Mouse (Mus musculus): Measurements from ENCODE around the gene Slit2.

The Slit2 gene

DNA sequence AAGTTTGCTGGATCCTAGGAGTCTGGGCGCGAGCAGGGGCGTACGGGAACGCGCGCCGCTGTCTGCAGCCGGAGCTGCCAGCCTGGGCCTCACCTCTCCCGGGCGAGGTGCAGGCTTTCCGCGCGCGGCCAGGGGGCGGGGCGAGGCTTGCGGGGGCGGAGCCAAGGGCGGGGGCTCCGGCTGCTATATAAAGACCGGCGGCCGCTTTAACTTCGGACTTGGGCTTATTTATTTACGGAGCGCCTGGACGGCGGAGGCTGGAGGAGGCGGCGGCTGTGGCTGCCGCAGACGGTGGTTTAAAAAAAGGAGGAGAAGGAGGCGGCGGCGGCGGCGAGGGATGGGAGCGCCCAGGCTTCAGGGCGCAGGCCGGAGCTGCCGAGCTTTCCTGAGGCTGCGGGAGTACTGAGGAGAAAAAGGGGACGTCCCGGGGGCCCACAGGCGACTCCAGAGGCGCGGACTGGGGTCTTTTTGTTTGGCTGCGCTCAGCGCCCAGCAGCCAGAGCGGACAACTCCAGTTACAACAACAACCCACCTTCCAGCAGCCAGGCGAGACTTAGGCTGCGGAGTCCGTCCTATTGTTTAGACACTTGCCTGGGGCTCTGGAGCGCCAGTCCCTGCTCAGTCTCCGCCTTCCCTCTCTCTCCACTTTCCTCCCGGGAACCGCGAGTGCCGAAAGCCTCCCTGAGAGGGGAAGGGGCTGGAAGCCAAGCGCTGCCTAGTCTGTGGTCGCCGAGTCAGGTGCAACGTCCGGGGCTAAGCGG, at the start of gene Slit2:
Gene Slit2 (plus strand): TSS at position 198 of the 761 bp plus-strand sequence.
- DNase-seq = peak; percentile 82

- no peak for DNase-seq
Measured at GRCm38 (mm10) chr5:47938586-47939372, 44.2 kb upstream of the Slit2 start.

DNA sequence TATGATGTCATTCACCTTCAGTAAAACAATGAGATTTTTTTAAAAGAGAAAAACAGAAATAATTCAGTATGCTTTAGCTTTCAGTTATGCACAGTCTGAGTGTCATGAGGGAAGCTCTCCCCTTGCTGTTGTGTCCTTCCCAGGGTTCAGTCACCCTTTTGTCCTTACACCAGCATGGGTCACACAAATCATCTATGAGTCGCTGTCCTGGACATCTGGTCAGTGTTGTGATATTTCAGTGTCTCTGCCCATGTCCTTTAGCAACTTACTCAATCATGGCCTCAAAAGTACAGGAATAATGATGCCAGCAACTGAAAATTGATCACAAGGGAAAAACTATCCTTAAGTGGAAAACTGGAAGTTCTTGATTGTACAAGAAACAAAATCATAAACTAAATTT, 26.5 kb upstream of the Slit2 start:
- DNase-seq = no peak

DNA sequence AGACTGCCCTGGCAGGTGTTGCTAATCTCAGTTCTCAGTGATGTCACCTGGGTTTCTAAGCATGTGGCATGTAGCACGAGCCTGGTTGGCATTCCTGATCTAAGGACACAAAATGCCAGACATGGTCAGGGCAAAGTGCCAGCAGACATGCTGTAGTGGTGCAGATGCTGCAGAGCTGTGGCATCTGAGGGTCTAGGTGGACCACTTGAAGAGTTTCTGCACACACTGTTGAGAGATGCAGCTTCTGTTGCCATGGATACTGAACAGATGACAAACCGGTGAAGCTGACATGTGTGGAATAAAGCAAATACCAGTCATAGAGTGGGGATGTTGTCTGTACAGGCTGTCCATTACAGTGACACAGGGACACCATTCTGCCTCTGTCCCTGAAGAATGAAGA, 7.1 kb upstream of the Slit2 start:
- DNase-seq = no peak

DNA sequence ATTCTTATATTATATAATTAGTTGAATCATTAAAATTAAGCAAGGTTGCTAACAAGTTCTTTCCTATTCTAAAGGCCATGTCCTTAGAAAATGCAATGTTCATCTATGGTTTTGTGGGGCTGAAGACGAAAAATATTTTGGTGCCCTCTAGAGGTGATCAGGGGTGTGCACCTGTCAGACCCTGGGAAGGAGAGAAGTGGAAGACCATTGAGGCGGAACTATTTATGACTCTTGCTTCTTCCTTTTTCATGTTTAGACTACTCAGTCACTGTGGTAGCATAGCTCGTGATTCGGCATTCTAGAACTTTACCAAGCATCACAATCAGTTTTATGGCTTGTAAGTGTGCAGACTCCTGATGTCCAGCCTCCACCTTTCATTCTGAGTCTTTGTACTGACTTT, 3.6 kb upstream of the Slit2 start:
- DNase-seq = no peak

DNA sequence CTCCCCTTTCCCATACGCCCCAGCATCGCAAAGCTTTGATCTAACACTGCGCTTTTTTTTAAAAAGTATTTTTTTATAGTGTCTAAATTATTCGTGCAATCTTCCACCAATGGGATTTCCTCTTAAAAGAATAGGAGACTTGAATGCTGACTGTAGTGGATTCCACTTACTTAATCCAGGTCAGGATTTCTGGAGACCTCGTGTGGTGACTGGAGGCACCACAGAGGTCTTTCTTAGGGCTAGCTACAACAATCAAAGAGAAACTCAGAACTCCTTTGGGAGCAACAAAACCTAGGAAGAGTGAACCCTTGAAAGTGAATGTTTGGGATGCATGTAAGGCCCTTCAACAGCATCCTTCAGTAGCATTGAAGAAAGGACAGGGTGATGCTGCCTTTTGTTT, 2.5 kb upstream of the Slit2 start:
- DNase-seq = no peak

- DNase-seq = no peak
Measured at GRCm38 (mm10) chr5:47981951-47982350, 987 bp upstream of the Slit2 start.

DNA sequence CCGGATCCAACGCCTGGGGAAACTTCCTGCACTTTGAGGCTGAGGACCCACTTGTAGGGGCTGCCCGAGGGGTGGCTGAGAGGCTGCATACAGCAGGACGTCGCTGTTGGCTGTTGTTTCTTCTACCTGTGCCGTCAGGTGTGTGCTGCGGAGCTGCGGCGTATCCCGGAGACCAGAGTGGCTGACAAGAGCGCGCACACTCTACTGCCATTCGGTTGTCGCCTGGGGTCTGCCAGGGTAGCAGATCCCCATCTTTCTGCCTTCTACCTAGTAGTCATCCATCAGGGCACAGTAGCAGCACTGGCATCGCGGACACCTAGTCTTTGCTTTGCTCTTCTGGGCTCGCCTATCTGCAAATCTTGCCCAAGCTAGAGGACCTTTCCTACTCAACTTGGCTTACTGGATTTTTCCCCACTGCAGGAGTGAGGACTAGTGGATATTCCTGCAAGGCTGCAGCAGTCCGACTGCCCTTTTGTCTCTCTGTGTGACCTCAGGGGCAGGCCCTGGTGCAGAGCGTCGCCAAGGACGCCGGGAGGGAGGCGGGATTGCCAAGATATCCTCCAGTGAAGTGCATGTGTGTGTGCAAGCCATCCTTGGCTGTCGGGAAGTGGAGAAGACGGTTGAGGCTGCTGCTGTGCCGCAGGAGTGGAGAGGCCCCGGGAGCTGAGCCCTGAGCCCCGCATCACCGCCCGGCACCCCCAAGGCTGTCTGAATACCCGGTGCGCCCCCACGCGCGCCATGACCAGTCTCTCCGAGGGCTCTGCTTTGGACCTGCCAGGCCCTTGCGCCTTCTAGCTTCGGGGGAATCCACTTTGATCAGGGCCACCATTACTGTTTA, 1.0 kb downstream of the Slit2 start:
- DNase-seq = no peak

DNA sequence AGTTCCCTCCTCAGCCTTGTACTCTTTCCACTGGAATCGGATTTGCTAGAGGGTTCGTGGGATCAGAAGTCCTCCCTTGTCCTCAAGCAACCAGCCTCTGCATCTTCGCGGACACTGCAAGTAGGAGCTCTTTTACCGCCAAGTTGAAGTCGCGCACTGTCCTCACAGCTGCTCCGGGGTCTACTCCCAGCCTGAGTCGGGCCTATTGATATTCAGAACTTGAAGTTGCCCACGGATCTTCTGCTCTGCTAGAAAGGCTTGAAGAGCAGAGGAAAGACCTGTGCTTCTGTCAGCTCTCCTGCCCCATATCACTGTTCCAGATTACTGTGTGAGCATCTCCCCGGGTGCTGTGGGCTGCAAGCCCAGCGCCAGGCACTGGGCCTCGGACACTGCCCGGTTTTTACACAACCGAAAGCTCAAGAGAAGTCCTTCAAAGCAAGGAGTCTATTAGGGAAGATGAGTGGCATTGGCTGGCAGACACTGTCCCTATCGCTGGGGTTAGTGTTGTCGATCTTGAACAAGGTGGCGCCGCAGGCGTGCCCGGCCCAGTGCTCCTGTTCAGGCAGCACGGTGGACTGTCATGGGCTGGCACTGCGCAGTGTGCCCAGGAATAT, 1.8 kb downstream of the Slit2 start:
- no peak for DNase-seq

DNA sequence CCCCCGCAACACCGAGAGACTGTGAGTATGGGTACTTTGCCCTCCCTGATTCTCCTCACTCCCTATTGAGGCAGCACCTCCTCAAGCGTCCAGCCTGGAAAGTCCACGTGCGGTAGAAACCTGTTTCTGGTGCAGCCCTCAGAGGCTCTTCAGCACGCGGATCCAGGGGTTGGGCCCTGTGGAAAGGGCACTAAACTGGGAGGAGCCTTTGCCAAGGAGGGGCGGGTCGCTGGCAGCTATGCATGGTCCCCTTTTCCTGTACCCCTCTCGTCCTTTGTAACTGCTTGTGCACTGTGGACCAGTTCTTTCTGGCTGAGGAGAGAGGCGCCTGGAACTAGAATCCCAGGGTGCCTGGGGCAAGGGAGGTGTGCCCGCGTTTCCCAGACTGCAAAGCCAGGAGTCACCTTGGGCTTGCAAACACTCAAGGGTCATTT, 2.3 kb downstream of the Slit2 start:
- no peak for DNase-seq

- DNase-seq = no peak
Measured at GRCm38 (mm10) chr5:47985901-47986670, 3.1 kb downstream of the Slit2 start.

DNA sequence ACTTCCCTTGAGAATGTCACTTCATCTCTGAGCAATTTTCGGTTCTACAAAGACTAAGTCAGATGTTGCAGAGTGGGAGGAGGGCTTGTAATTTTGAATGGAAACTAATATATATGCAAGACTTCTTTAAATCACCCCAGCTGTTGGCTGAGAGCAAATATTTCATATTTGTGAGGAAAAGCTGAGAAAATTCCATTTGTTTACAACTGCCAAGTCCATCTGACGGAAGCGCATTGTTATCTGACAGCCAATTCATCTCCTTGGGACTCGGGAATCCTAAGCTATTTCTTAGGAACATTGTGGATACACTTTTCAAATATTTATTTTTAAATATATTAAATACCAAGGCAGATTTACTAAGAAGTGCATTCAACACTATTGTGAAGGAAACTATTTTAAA, 8.0 kb downstream of the Slit2 start:
- no peak for DNase-seq

DNA sequence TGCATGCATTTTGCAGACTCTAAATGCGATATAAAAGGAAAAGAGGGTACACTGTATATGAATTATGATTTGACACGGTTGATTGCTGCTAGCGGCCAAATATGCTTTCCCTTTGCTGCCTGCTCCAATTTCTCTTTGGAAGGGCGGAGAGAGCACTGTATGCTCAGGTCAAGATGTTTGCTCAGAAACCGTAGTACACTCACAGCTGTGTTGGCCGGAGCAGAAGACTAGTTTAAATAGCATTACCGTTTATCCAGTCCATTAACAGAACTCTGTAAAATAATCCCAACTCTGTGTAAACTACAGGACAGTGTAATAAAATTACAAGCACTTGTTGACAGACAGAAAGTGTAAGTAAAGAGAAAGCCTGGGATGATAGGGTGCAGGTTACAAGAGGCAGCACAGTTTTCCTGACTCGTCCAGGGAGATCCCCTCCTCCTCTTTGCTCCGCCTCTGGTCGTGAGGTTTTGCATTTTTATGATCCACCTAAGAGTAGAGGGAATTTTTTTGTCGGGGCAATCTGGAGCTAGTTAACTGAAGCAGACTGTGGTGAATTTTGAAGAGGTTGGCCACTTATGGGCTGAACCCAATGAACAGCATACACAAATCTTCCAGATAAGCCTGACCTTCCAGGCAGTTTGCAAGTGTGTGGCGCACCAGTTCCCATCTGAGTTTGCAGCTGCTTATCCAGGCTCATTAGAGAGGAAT, 20.9 kb downstream of the Slit2 start:
- no peak for DNase-seq

GRCm38 (mm10) chr5:48005533-48005932, 22.6 kb downstream of the Slit2 start:
- no peak for DNase-seq

DNA sequence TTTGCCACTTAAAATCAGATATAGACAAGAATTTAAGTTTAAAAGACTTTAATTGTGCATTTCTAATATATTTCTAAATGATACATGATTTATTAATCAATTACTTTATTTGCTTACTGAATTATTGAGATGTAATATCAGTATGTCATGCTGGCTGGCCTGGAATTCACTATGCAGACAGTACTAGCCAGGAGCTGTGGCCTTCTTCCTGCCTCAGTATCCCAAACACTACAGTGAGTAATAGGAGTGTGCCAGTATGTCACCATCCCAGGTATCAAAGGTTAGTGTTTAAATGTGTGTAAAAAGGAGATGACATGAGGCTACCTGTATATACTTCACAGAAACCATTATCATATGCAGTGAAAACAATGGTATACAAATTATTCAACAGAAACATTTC, 23.1 kb downstream of the Slit2 start:
- DNase-seq = no peak

DNA sequence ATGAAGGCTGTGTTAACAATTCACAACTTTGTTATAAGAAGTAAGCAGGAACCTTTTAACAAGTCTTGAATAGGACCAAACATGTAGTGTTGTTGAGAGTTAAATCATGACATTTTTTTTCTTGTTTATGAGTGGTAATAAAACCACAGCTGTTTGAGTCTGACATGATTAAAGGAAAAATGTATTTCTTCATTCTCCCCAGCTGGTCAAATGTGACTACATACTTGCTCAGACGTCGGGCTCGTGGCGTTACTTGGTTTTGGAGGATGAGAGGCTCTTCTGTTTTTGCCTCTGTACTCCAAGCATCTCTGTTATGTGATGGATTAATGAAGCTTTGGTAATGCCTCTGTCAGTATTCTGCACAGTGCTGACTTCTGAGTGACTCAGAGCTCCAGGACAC, 40.5 kb downstream of the Slit2 start:
- DNase-seq = no peak

GRCm38 (mm10) chr5:48034875-48035274, 51.9 kb downstream of the Slit2 start:
- DNase-seq = no peak

DNA sequence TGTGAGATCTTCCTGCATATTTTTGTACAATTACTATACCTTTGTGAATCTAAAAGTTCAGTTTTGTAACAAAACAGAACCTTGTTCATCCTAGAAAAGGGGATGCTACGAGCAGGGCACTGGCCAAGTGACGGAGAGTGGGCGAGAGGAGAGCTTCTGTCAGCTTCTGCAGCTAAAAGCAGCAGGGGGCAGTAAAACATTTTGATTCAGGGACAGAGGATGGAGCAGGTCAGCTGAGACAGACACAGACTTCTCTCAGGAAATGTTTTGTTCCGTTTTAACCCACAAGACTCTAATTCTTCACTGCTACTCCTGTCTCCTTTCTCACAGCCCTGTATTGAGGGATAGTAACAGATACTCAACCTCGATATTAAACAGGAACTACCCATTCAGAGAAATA, 55.1 kb downstream of the Slit2 start:
- no peak for DNase-seq

GRCm38 (mm10) chr5:48048986-48049751, 66.2 kb downstream of the Slit2 start:
- DNase-seq = no peak

DNA sequence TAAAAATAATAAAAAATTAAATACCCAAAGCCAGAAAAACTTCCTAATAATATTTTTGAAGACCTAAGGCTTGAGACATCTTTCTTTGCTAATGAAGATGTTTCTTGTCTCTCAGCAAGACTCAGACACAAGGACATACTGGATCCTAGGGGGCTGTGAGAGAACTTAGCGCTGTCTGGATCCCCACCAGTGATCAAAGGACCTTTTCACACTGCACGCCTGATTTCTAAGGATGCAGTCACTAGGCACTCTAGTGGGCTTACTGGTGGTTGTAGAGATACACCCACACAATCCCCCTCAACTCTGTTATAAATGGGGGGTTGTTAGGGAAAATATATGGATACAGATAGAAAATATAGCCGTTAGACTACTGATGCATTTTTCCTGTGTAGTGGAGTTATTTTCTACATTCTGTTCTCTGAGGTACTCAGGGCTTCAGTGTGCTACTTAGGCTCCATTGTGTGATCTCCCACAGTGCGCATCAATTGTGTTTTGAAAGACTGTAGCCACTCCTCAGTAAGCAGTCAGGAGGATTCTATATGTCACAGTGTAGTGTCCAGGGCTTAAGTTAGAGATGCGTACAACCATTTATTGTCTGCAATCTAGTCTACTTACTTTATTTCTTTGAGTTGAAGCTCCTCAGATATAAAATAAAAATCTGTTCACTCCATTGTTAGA, 67.8 kb downstream of the Slit2 start:
- DNase-seq = no peak
